Mouse (Mus musculus) thymus, adult 2 months (tissue): ENCODE measurements around the gene Lima1.

Experiments
- CTCF ChIP-seq: fragments of 200-500 bp; IDR thresholded peaks from 2 replicates; pipeline ENCODE4 v1.5.1; 2012; ENCODE audit warnings: mild to moderate bottlenecking, control low read depth, low read length, moderate library complexity, borderline replicate concordance; ENCODE audit not compliant: control insufficient read depth, poor library complexity, insufficient read depth; ENCODE audit errors: extremely low read depth
- POLR2A ChIP-seq: fragments of 200-500 bp; IDR thresholded peaks from 2 replicates; pipeline ENCODE4 v1.6.1; 2012; ENCODE audit warnings: mild to moderate bottlenecking, low read length, control low read depth, moderate library complexity; ENCODE audit not compliant: control insufficient read depth, poor library complexity, insufficient read depth; ENCODE audit errors: extremely low read depth

GRCm38 (mm10) chr15:99736675-99737074 is 138.6 kb downstream of the Lima1 start:
- TF ChIP-seq CTCF (no peak), POLR2A (no peak)
